Mouse (Mus musculus): ENCODE results near the gene Nelfe. TPM values are rescaled to one million over a fixed set of nuclear protein-coding genes. Genes with fewer than 3 reads are reported as not detected.

Gene Nelfe
- total and polyA plus RNA-seq, 3 experiments, result 40.4 to 284 (median 86.9) TPM

DNA sequence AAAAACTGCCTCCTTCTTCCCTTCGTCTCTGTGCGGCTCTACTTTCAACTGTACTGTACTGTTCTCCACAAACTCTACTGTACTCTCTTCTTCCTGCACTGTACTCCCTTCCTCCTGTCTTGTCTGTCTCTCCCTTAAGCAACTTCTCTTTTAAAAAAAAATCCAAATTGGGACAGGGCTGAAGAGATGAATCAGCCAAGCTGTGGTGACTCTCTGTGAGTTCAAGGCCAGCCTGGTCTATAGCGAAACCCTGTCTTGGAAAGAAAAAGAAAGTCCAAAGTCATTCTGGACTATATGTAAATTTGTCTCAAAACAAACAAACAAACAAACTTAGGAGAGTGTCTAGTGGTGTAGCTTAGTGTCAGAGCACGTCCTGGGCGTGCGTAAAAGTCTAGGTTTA lies 24.1 kb downstream of the Nelfe start:
- Histone ChIP-seq H3K9me3 (replicated peaks) (no peaks in the 10 kb centered on the region), H3K4me1 (ENCODE audit: insufficient read depth, low read depth, low read length) (no peaks in the 10 kb centered on the region), H3K36me3 (replicated peaks) (no peaks in the 10 kb centered on the region), H3K27me3 (ENCODE audit: insufficient read depth, low read length) (peaks cover 23% of the 10 kb centered on the region), H3K4me3 (ENCODE audit: low read depth, low read length) (no peak overlapping the region)
- DNase-seq (ENCODE audit: low spot score) (no peak), ATAC-seq (ENCODE audit: extremely low read depth, insufficient number of reproducible peaks, low FRiP score, poor library complexity, severe bottlenecking) (no peak)
- TF ChIP-seq CTCF (IDR thresholded peaks at IDR 0.05; ENCODE audit: low read depth, low read length) (no peak), POLR2AphosphoS5 (IDR thresholded peaks at IDR 0.05; ENCODE audit: insufficient replicate concordance, low read depth, low read length) (no peak), GATA2 (IDR thresholded peaks at IDR 0.05; ENCODE audit: borderline replicate concordance, low read depth, low read length) (no peak), TAL1 (conservative IDR thresholded peaks at IDR 0.05; ENCODE audit: low read depth, low read length) (no peak), GATA1 (IDR thresholded peaks at IDR 0.05; ENCODE audit: borderline replicate concordance, low read length) (no peak)

DNA sequence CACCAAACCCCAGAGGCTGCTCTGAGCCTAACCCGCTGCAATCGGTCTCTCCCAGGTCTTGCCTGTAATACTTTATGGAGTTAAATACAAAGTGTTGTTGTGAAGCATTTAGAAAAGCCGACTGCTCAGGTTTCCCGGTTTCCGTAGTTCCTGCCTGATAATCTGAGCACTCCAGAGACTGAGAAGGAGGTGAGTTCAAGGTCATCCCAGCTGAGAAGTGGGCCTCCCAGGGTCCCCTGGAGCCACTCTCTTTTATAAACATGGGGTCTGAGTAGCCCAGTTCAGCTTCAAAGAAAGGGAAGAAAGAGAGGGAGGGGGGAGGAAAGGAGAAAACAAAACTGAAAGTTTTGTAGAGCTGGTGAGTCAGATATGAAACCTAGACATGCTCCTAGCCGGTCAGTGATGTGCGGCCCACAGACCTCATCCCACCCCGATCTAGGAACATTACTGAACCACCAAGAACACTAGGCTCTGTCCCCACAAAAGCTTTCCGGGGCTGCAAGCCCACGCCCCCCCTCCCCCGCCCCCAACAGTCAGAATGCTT lies 29.2 kb downstream of the Nelfe start, which contains the start of gene Zbtb12:
Zbtb12 (plus strand) TSS at position 148 of the 544 bp plus-strand sequence.
- Histone ChIP-seq H3K36me3 (replicated peaks) (no peaks in the 10 kb centered on the region), H3K27me3 (ENCODE audit: insufficient read depth, low read length) (peaks cover 14% of the 10 kb centered on the region), H3K4me3 (ENCODE audit: low read depth, low read length) (no peak within 1 kb of the TSS; the same call in 1 of the 2 replicates), H3K9me3 (replicated peaks) (no peaks in the 10 kb centered on the region), H3K4me1 (ENCODE audit: insufficient read depth, low read depth, low read length) (peaks cover 32% of the 10 kb centered on the region)
- no peak for DNase-seq (ENCODE audit: low spot score)
- no peak for ATAC-seq (ENCODE audit: extremely low read depth, insufficient number of reproducible peaks, low FRiP score, poor library complexity, severe bottlenecking)
- TF ChIP-seq GATA1 (IDR thresholded peaks at IDR 0.05; ENCODE audit: borderline replicate concordance, low read length) (no peak), POLR2AphosphoS5 (IDR thresholded peaks at IDR 0.05; ENCODE audit: insufficient replicate concordance, low read depth, low read length) (no peak), TAL1 (conservative IDR thresholded peaks at IDR 0.05; ENCODE audit: low read depth, low read length) (no peak), GATA2 (IDR thresholded peaks at IDR 0.05; ENCODE audit: borderline replicate concordance, low read depth, low read length) (no peak), CTCF (IDR thresholded peaks at IDR 0.05; ENCODE audit: low read depth, low read length) (no peak)

GRCm38 (mm10) chr17:34881166-34881565 lies 31.0 kb downstream of the Nelfe start:
- peaks cover 49% of the 10 kb centered on the region for H3K4me1 ChIP-seq (ENCODE audit: insufficient read depth, low read depth, low read length)
- no peak for ATAC-seq (ENCODE audit: extremely low read depth, insufficient number of reproducible peaks, low FRiP score, poor library complexity, severe bottlenecking)
- H3K4me3 ChIP-seq (ENCODE audit: low read depth, low read length), result no peak overlapping the region
- TF ChIP-seq GATA2 (IDR thresholded peaks at IDR 0.05; ENCODE audit: borderline replicate concordance, low read depth, low read length) (no peak), CTCF (IDR thresholded peaks at IDR 0.05; ENCODE audit: low read depth, low read length) (no peak)
- no peaks in the 10 kb centered on the region for H3K9me3 ChIP-seq (replicated peaks)
- no peak for DNase-seq (ENCODE audit: low spot score)
- no peaks in the 10 kb centered on the region for H3K36me3 ChIP-seq (replicated peaks)
- peaks cover 10% of the 10 kb centered on the region for H3K27me3 ChIP-seq (ENCODE audit: insufficient read depth, low read length)

DNA sequence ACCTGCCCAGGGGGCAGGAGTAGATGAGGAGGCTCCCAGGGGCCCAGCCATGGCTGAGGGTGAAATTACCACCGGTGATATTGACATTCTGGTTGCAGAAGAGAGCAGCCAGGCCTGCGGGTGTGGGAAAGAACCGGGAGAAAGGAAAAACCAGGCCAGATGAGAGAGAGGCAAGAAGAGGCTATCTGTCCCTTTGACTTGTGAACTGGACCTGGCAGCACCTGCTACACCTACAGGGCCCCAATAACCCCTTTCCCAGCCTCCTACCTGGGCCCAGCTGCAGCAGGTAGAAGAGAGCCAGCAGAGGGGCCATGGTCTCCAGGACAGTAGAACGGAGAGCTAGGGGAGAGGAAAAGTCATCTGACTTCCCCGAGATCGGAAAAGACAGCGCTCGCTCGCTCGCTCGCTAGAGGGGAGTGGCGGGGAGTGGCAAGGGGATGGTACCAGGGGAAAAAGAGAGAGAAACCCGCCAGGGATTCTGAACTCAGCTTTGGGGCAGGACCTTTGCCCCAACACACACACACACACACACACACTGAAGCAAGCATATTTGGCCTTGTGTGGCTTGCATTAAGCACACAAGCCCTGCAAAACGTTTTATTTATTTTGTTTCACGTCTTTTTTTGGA lies 31.6 kb downstream of the Nelfe start, which contains the start of gene Gm20547:
Gm20547 (minus strand) TSS at position 360 of the 628 bp plus-strand sequence.
- no peak for ATAC-seq (ENCODE audit: extremely low read depth, insufficient number of reproducible peaks, low FRiP score, poor library complexity, severe bottlenecking)
- no peak for DNase-seq (ENCODE audit: low spot score)
- no peak for TF ChIP-seq POLR2AphosphoS5 (IDR thresholded peaks at IDR 0.05; ENCODE audit: insufficient replicate concordance, low read depth, low read length)
- no peak for TF ChIP-seq GATA1 (IDR thresholded peaks at IDR 0.05; ENCODE audit: borderline replicate concordance, low read length)
- TF ChIP-seq CTCF (IDR thresholded peaks at IDR 0.05; ENCODE audit: low read depth, low read length), result no peak
- Histone ChIP-seq H3K27me3 (ENCODE audit: insufficient read depth, low read length) (peaks cover 5% of the 10 kb centered on the region), H3K4me1 (ENCODE audit: insufficient read depth, low read depth, low read length) (peaks cover 55% of the 10 kb centered on the region), H3K4me3 (ENCODE audit: low read depth, low read length) (no peak within 1 kb of the TSS), H3K9me3 (replicated peaks) (no peaks in the 10 kb centered on the region), H3K36me3 (replicated peaks) (no peaks in the 10 kb centered on the region)

GRCm38 (mm10) chr17:34883332-34883731 lies 33.1 kb downstream of the Nelfe start:
- ATAC-seq (ENCODE audit: extremely low read depth, insufficient number of reproducible peaks, low FRiP score, poor library complexity, severe bottlenecking) (no peak), DNase-seq (ENCODE audit: low spot score) (no peak)
- TF ChIP-seq CTCF (IDR thresholded peaks at IDR 0.05; ENCODE audit: low read depth, low read length) (no peak), TAL1 (conservative IDR thresholded peaks at IDR 0.05; ENCODE audit: low read depth, low read length) (no peak), GATA2 (IDR thresholded peaks at IDR 0.05; ENCODE audit: borderline replicate concordance, low read depth, low read length) (no peak)

DNA sequence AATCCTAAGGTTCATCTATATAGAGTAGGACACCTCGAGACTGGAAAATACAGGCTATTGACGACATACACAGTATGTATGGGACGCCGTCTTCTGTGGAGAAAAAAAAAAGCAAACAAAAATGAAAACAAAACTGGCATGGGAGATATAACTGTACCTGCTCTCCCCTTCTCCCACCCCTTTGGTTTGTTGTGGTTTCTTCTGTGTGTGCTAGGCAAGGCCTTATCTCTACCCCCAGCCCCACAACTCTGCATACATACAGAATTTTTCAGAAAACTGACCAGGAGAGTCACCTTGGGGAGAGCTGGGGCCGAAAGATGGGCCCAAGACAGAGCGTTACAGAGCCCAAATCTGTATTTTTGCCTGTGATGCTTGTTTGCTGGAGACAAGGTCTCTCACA lies 34.5 kb downstream of the Nelfe start:
- peak overlapping the region; percentile 24; the same call in 1 of the 2 replicates for H3K4me3 ChIP-seq (ENCODE audit: low read depth, low read length)
- H3K36me3 ChIP-seq (replicated peaks), result no peaks in the 10 kb centered on the region
- ATAC-seq (ENCODE audit: extremely low read depth, insufficient number of reproducible peaks, low FRiP score, poor library complexity, severe bottlenecking) (peak; percentile 22; the same call in 1 of the 2 replicates), DNase-seq (ENCODE audit: low spot score) (no peak)
- no peaks in the 10 kb centered on the region for H3K9me3 ChIP-seq (replicated peaks)
- no peaks in the 10 kb centered on the region; the same call in 1 of the 2 replicates for H3K27me3 ChIP-seq (ENCODE audit: insufficient read depth, low read length)
- H3K4me1 ChIP-seq (ENCODE audit: insufficient read depth, low read depth, low read length), result peaks cover 72% of the 10 kb centered on the region
- no peak for TF ChIP-seq GATA1 (IDR thresholded peaks at IDR 0.05; ENCODE audit: borderline replicate concordance, low read length)
- peak; percentile 63 for TF ChIP-seq TAL1 (conservative IDR thresholded peaks at IDR 0.05; ENCODE audit: low read depth, low read length)

More at GRCm38 (mm10) chr17:34883332-34883731, 33.1 kb downstream of the Nelfe start:
- Histone ChIP-seq H3K4me3 (ENCODE audit: low read depth, low read length) (no peak overlapping the region), H3K9me3 (replicated peaks) (no peaks in the 10 kb centered on the region), H3K36me3 (replicated peaks) (no peaks in the 10 kb centered on the region), H3K27me3 (ENCODE audit: insufficient read depth, low read length) (no peaks in the 10 kb centered on the region; the same call in 1 of the 2 replicates), H3K4me1 (ENCODE audit: insufficient read depth, low read depth, low read length) (peaks cover 69% of the 10 kb centered on the region)
